Mouse (Mus musculus) kidney, postnatal 10 days (tissue): ENCODE data around the gene Slc13a2.
A peak's percentile ranks its signal among the peaks of the same experiment; 100 is the strongest.

Experiments used
- DNase-seq: peaks from one replicate; pipeline ENCODE4 v3.0.0; 2021; ENCODE audit warnings: mixed read lengths

Slc13a2 gene

GRCm38 (mm10) chr11:78422055-78422819, at the start of gene Slc13a2:
Gene Slc13a2, minus strand, starts transcription at chr11:78422217.
- peak; percentile 69 for DNase-seq

GRCm38 (mm10) chr11:78471326-78472103, 49.5 kb upstream of the Slc13a2 start:
- DNase-seq: peak; percentile 3

- no peak for DNase-seq
Measured at GRCm38 (mm10) chr11:78467932-78468331, 45.9 kb upstream of the Slc13a2 start.

DNA sequence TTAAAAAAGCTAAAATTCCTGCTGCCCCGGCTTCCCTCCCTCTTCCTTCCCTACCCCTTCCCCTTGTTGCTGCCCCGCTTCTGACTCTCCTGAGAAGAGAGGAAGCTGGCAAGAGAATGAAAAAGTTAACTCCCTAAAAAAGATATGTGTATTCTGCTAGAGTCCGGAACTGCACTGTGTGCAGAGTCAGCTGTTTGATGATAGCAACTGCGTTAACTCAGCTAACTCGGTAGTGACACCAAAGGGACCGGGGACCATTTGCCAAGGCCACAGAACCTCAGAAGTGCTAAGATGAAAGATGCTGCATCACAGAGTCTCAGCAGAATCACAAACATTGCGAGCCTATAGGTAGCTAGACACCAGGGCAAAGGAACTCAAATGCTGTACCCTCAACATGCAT, 45.5 kb upstream of the Slc13a2 start:
- no peak for DNase-seq

GRCm38 (mm10) chr11:78466242-78466912, 44.4 kb upstream of the Slc13a2 start:
- DNase-seq: peak; percentile 24

DNA sequence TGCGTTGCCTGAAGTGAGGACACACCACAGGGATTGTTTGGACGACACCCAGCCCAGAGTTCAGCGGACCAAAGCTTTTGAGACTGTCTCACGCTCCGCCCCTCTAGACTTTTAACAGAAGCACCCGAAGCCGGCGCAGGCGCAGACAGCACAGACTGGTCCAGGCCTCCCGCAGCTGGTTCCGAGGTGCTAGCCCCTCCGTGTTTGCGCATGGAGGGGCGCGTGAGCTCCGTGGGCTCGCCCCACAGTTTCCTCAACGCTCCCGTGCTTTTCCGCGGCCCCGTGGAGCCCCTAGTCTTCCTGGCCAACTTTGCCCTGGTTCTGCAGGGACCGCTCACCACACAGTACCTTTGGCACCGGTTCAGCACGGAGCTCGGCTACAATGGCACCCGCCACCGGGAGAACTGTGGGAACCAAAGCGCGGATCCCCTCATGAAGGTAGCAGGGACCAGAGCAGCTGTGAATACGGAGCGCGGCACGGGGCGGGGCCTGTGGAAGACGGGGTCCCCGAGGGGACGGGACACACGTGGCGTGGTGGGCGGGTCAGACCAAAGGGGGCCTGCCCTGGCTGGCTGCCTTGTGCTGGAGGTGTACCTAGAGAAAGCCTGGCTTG, 43.7 kb upstream of the Slc13a2 start, which contains the start of gene Slc46a1:
Gene Slc46a1 (plus strand): TSS at position 130 of the 613 bp plus-strand sequence.
- peak; percentile 94 for DNase-seq

DNA sequence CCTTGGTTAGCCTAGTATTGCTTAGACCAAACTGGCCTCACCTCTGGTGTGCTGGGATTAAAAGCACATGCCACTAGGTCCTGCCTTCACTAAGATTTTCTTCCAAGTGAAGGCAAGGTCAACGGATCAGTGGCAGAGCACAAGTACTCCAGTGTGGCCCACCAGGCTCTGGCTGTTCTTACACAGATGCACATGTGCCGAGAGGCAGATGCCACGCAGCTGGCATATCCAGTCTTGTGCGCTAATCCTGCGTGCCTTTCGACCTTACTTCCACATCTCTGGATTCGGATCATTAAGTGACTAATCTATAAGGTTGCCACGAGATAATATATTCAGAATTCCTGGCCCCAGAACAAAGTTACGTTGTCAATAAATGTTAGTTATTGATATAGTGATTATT, 43.1 kb upstream of the Slc13a2 start:
- no peak for DNase-seq

- no peak for DNase-seq
Measured at GRCm38 (mm10) chr11:78463286-78464036, 41.4 kb upstream of the Slc13a2 start.

DNA sequence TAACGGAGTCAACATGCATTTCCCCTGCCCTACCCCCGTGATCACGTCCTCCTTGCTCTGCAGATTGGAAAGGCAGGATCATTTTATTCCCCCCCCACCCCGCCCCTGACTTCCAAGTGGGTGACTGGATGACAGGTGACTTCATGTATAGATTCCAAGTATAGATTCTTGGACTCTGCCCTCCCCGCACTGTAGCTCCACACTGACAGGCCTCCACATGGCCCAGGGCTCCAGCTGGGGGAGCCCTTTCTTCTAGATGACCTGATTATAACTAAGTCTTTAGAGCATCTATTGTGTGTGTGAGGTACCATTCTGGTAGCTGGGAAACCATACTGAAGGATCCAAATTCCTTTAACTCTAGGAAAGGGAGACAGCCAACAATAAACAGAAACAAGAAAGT, 40.7 kb upstream of the Slc13a2 start:
- no peak for DNase-seq

DNA sequence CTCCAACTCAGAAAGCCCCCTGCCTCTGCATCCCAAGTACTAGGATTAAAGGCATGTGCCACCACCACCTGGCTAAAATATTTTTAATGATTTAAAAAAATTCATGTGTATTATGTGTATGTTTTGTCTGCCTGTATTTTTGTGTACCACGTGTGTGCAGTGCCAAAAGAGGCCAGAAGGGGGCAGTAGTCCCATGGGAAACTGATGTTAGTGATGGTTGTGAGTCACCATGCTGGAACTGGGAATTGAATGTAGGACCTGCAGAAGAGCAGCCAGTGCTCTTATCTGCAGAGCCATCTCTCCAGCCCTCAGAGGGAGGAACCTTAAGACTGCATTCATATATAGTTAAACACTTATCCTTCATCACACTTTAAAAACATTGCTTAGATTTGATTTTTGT, 39.9 kb upstream of the Slc13a2 start:
- no peak for DNase-seq

GRCm38 (mm10) chr11:78458740-78459139, 36.7 kb upstream of the Slc13a2 start:
- DNase-seq: no peak

DNA sequence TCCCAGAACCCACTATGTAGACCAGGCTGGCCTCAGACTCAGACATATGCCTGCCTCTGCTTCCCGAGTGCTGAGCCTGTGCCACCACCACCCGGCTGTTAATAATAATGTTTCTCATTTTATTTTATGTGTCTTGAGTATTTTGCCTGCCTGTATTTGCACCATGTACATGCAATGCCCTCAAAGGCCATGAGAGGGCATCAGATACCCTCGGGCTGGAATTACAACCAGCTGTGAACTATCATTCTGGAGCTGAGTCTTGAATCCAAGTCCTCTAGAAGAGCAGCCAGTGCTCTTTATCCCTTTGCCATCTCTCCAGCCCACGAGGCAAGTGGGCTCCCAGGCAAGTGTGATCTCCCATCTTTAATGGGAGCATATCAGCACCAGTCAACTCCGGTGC, 33.3 kb upstream of the Slc13a2 start:
- peak; percentile 68 for DNase-seq

DNA sequence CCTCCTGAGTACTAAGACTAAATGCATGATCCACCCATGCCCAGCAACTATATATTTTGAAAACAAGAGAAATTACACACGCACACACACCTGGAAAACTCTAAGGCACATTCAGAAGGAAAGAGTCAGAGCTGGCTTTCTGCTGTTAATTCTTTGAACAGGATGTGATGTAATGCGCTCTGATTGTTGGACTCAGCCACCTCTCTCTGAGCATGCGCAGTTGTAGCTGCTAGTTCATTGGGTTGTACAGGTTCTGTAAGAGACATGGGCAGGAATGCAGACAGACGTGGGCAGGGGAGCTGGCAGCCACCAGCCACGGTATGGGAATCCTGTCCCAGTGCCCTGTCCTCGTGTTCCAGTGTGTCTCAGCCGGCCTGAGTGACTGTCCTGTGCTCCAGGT, 32.3 kb upstream of the Slc13a2 start:
- DNase-seq: no peak

- peak; percentile 84 for DNase-seq
Measured at GRCm38 (mm10) chr11:78453675-78454074, 31.7 kb upstream of the Slc13a2 start.

DNA sequence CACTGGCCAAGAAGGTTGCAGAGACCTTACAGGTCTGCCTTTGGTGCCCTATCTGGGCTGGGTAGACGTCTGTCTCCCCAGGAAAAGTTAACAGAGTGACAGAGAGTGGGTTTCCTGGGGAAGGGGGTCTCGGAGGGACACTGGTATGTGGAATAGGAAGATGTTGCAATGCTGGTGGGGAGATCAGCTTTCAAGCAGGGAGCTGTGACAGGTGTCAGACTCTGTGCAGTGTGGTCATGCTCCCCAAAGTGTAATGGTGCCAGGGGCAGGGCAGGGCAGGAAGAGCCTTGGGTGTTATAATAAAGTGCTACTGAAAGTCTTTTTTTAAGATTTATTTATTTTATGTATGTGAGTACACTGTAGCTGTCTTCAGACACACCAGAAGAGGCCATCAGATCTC, 28.3 kb upstream of the Slc13a2 start:
- DNase-seq: no peak

DNA sequence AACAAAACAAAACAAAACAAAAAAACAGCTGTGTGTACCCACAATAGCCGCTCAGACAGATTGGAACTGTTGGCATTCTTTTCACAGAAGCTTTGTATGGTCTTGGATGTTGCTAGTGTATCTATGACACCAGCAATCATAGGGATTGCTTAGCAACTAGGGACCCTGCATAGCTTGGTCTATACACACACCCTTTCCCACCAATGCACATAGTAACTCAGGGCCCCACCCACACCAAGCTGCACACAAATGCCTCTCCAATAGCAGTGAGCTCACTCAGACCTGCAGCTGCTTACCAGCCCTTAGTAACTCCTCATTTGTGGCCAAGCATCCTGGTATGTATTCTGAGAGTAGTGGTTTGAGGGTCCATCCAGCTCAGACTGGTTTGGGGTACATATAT, 26.2 kb upstream of the Slc13a2 start:
- no peak for DNase-seq

GRCm38 (mm10) chr11:78447168-78447567, 25.2 kb upstream of the Slc13a2 start:
- DNase-seq: no peak

- no peak for DNase-seq
Measured at GRCm38 (mm10) chr11:78443115-78443514, 21.1 kb upstream of the Slc13a2 start.

GRCm38 (mm10) chr11:78438399-78438930, 16.4 kb upstream of the Slc13a2 start:
- DNase-seq: no peak

DNA sequence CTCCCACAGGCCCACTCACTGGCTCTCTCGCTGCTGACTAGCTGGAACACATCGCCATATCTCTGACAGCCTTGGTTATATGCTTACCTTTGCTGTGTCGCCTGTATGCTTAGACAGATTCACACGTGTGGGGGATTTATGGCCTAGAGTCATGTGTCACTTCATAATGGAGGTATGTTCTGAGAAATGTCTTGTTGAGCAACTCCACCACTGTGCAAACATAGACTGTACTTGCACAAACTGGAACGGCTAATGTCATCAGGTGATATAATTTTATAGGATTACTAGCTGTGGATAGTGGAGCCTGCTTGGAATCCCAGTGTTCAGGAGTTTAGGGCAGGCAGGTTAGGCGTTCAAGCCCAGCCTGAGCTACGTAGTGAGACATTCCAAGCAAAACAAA, 15.2 kb upstream of the Slc13a2 start:
- DNase-seq: no peak

DNA sequence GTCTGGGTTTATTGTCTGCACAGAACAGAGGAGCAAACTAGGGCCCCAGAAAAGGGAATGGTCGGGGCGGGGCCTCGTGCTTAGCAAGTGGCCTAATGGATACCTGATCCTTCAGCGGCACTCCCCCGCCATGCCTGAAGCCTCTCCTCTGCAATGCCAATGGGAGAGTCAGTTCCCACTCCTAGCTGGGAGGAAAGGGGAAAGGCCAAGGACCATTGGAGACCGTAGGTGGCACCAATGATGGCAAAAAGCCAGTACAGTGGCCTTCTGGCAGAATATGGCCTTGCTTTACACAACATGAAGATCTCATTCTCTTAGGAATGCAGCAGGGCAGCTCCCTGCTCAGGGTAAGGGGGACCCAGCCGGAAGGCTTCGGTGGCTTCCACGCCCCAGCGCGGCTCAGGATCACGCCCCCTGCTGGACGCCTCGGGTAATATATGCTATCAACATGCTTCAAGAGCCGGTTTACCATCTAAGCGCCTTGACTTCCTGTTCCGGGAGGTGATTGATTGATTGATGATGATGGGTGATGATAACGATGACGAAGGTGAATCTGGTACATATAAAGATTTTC, 13.8 kb upstream of the Slc13a2 start:
- peak; percentile 66 for DNase-seq

GRCm38 (mm10) chr11:78434052-78434451, 12.0 kb upstream of the Slc13a2 start:
- DNase-seq: no peak
